Mouse (Mus musculus): ENCODE results near the gene Plcd1. TPM values are rescaled to one million over a fixed set of nuclear protein-coding genes. Genes with fewer than 3 reads are reported as not detected.

Plcd1 gene
- 1 to 10 TPM; 1.2 to 3.5 TPM for polyA plus RNA-seq (2017; shearing (Covaris generic))

DNA sequence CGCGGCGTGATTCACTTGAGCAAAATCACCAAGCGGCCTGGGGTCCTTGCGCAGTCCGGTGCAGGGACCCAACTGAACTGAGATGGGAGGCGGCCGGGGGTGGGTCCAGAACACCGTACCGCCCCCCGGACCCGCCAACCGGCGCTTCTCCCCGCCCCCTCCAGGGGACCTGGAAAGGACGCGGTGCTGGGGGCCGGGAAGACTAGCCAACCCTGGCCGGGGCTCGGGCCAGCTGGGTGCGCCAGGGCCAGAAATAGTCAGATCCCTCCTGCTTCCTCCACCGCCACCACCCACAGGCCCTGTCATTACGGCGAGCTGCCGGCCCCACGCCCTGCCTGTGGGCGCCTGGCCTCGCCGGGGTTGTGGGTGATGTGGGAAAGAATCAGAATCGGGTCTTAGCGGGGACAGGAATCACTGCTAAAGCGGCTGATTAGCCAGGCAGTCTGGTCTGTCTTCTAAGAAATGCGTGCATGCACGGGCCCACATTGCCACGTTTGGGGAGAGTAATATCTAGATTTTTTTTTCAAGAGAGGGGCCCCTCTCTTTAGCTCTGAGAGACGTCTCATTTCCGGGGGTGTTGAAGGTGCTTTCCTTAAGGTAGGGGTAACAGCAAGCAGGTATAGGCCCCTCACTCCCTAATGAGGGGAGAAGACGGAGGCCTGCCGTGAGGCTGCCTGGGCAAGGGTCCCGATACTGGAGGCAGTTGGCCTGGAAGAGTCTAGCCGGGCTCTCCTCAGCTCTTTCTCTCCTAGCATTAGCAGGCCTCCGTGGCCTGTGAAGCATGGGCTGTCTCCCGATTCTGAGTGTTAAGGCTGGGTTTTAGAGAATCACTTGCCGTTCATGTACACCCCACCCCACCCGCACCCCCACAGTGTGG lies at the start of gene Plcd1:
Plcd1 (minus strand) TSS at position 84 of the 877 bp plus-strand sequence.
- ATAC-seq = peak; percentile 26

DNA sequence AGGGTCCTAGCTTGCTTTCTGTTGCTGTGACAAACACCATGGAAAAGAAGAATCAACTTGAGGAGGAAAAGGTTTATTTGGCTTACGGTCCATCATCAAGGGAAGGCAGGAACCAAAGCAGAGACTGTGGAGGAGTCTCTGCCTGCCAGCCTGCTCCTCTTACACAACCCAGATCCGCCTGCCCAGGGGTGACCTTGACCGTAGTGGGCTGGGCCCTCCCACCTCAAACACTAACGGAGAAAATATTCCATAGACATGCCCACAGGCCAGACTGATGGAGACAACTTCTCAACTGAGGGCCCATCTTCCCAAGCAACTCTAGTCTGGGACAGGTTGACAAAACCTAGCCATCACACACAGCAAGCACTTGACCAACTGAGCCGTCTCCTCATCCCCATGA lies 48.8 kb upstream of the Plcd1 start:
- no peak for ATAC-seq

DNA sequence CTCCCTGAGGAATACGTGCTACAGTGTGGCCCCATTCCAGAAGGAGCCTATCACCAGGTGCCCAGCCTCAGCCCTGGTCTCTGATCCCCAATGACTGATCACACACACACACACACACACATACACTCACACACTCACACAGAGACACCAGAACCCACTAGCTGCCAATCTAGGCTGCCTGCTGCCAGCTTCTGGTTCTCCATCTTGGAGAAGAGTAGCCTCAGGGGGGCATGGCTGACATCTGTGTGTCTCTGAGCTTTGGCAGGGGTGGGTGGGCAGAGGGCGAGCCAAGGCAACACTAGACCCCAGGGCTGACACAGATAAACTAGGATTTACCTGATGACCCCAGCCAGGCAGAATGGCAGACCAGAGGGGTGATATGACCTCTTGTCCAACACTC lies 45.5 kb upstream of the Plcd1 start:
- ATAC-seq = no peak

DNA sequence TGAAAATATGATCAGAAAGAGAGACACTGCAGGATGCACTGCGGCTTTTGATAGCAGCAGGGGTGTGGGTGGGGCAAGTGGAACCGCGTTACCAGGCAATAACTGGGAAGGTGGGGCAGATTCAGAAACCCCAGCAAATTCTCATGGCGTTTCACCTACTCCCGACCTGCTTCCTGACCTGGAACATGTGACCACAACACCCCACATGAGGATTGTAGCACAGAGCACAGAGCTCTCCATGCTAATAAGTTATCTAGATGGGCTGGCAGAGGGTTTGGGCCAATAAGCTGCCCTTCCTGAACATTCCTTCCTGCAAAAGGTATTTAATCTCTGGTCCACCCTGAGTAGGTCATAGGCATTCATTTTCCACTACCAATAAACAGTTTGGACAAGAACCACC lies 37.4 kb upstream of the Plcd1 start:
- ATAC-seq = no peak

DNA sequence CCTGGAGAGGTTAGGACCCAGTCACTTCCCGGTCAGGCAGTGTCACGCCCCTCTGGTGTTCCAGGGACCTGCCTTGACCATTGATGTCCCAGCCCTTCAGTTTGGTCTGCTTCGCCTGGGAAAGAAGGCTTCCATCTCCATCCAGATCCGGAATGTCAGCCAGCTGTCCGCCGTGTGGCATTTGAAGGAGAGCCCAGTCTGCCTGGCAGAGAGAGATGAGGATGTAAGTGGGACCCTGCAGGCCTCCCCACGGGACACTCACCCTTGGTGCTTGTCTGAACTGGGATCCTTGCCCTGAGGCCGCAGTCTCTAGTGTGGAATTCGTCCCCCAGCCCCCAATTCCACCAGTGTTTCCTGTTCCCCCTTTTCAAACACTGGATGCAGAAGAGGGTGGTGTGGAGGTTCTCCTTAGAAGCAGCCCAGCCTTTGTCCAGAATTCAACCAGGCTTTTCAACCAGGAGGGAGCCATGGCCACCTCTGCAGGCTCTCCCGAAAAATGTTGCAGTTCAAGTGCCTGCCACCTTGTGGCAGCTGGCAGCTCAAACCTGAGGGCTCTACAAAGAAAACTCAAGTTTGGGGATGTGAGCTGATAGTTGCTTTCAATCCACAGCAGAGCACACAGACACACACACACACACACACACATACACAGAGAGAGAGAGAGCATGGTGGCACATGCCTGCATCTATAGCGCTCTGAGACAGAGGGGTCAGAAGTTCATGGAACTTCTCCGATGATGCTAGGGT lies 35.3 kb upstream of the Plcd1 start:
- no peak for ATAC-seq

DNA sequence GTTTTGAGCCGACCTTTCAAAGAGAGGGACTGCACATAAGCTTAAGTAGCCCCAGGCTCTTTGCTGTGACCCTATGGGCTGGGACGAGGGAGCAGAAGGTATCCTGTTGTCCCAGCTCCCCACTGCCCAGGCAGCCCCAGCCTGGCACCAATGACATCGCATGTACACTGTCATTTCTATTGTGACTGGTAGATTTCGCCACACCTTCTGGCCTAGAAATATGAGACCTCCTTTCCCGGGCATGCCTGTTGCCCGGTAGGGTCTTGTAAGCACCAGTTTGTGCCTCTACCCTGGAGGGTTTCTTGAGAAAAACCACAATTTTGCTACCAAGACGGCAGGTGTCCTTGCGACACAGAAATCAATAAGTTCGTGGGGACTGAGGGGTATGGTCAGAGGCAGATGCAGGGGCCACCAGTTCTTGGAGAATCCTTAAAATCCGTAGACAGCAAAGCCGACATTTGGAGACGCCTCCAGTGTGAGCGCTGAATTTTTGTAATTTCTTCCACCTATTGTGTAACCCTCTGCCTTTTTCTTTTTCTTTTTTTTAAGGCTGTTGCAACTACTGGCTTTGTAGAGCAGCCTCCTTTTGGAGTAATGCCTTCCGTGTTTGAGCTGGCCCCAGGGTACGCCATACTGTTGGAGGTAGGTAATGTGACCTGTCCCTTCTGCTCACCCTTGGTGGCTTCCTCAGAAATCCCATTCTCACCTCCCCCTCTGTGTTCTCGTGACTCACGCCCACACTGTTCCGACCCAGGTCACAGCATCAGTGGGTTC lies 29.5 kb upstream of the Plcd1 start:
- ATAC-seq = no peak

DNA sequence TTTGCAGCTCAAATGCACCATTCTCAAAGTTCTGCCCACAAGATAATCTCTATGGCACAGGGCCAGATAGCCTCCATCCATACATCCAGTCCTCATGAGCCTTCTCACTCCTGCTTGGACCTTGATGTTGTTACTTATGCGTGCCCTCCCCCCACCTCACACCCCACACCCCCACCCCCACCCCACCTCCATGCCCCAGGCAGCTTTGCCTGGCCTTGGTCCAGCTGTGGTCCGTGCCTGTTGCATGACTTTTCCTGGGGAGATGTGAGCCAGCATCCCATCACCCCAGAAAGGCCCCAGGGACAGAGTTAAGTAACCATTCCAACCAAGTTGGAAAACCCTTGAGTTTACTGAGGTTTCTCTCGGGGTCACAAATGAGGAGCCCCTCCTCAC lies 26.9 kb upstream of the Plcd1 start:
- no peak for ATAC-seq

DNA sequence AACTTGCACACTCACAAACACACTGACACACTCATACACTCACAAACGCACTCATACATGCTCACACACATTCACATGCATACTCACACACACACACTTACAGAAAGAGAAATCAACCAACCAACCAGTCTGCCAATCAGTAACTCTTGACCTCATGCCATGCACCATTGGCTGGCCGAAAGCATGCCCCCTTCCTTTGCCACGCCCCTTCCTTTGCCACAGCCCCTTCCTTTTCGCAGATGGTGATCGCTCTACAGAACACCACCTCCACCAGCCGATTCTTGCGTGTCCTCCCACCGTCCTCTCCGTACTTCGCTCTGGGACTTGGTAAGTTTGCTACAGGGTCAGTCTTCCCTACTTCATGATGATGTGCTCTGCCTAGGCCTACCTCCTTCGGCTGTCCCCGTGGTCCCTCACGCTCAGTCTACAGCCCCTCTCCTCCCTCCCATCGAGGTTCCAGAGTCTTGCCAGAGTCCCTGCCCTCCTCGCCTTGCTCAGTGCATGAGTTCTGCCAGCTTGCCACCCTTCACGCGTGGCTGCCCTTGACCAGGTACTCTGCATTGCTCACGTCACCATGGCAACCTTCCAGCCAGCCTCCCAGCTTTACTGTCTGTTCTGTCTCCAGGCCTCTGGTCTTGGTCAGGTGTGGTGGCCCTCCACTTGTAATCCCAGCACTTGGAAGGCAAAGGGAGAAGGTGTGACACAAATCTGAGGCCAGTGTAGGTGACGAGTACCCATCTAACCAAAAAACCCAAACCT lies 26.3 kb upstream of the Plcd1 start:
- ATAC-seq = no peak

DNA sequence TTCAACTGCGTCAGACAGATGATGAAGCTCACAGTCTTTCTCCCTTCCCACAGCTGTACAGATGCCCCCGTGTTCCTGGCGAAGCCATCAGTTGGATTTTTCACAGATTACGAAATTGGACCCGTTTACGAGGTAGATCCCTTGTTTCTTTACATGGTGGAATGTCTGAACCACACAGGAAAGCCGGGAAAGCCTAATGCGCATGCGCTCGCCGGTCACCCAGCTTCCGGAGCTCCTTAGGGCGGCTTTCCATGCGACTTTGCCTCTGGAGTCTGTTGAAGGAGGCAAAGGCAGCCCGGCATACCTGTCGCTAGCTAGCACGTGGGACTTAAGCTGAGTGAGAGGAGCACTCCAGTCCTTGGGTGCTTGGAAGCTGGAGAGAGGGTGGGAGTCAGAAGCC lies 21.6 kb upstream of the Plcd1 start:
- no peak for ATAC-seq

DNA sequence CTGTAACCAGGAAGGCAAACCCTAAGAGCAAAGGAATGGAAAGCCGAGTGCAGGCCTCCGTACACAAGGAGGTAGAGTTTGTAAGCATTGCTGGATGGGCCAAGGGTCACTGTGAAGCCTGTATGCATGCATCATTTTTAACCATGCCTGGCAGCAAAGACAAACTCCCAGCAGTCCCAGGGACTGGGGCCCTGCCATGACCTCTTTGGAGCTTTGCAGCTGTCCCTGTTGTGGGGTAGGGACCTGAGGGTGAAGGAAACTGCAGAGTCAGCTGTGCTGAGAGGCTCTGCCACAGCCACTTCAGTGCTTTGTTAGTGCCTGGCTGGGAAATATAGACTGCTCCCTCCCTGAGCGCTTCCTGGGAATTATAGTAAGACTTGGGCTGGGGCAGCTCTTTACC lies 17.3 kb upstream of the Plcd1 start:
- no peak for ATAC-seq

DNA sequence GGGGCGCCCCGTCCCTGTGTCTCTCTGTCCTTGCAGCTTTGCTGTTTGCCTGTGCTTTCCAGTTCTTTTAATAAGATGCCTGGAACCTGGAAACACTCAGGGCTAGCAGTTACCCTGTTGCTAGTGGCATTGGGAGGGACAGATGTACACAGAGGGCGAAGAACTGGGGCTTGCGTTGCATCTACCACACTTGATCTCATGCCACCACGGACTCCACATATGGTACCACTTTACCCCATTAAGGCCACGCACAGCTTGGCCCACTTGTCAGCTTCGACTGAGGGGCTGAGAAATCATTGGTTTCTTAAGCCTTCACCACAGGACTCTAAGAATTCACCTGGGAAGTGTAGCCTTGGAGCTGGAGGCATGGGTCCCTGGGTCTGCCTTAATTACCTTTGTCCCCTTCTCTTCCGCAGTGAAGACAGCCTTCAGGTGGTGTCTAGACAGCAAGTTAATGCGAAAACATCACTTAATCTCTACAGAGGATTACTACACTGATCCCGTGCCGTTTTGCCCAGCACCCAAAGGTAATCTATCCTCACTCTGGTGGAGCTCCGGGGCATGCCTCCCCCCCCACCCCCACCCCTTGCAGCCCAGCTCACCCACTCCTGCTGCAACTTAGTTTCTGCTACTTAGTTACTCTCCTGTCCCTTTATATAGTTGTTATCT lies 16.5 kb upstream of the Plcd1 start:
- no peak for ATAC-seq

DNA sequence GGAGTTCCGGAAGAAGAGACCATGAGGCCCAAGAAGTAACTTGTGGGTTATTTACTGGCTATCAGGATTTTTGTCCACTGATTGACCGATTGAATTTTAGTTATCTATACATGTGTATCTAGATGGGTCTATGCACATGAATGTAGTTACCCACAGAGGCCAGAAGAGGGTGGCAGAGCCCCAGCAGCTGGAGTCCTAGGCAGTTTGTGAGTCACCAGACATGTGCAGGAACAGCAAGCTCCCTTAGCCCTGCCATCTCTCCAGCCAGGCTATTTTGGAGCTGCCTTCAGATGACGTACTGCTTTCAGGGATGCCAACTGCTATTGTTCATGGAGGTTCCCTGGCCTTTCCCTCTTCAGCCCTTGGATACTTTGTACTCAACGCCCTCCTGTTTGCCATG lies 14.3 kb upstream of the Plcd1 start:
- no peak for ATAC-seq

DNA sequence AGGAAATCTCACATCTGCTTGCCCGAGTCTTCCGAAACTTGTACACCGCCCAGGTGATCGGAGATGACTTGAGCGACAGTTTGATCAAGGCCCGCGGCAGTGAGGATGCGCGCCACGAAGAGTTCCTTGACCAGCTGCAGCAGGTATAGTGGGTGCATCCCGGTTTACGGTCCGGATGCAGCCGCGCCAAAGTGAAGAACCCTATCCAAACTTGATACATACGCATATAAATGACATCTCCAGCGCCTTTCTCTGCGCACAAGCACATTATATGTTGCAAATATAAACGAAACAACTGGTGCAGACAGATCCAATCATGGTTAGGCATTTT lies 9.4 kb upstream of the Plcd1 start:
- ATAC-seq = no peak

DNA sequence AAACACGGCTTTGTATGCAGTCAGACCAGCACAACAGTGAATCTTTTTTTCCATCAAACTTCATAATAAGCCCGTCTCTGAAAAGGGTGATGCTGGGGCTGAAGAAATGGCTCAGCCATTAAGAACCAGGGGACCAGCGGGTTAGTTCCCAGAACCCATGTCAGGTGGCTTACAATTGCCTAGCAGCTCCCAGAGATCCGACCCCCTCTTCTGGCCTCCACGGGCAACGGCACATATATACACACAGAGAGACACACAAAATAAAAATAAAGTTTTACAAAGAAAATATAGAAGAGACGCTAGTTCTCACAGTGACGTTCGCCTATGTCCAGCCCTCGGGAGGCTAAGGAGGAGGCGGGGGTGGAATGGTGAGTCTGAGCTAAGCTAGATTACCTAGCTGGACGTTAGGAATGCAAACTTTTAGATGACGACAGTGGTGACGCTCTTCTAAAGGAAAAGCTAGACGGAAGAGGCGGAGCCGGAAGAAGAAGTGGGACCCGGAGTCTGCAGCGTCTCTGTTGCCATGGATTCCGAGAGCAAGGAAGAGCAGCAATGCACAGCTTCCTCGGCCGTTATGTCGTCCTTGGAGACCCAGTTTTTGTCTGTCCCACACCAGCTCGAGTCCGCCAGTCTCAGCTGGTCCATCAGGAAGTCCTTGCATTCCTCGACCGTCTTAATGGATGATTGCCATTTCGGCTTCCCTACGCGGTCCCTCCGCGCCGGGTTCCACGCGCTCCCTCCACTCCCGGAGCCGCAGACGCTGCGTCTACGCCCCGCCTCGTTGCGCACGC lies 8.9 kb upstream of the Plcd1 start, which contains the start of gene Dlec1:
Dlec1 (plus strand) TSS at position 487 of the 791 bp plus-strand sequence.
- peak; percentile 90 for ATAC-seq

DNA sequence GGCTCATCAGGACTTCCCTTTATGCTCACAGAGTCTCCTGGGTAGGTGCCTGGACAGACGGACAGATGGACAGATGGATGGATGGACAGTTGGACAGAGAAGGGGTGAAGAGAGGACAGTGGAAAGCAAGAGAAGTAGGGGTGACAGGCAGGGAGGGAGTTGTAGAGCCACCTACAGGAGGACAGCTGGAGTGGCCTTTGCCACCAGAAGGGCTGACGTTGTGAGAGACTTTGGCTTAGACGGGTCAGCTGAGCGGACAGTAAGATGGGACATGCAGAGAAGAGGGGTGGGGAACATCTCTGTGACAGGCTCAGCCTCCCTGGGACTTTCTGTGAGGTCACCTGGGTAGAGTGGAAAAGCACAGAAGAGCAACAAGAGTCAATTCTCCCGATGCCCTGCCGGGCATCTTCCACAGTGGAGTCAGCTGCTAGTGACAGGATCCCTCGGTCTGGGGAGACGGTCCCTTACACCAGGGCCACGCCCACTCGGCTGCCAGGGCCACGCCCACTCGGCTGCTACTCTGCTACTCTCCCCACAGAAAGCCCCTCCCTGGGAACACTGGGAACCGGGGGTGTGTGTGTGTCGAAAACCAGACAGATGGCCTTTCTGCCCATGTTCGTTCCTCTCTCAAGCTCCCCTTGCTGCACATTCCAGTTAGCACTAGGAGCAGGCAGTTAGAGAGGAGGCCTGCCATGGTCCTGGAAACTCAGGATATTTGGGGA lies 7.0 kb upstream of the Plcd1 start:
- no peak for ATAC-seq

DNA sequence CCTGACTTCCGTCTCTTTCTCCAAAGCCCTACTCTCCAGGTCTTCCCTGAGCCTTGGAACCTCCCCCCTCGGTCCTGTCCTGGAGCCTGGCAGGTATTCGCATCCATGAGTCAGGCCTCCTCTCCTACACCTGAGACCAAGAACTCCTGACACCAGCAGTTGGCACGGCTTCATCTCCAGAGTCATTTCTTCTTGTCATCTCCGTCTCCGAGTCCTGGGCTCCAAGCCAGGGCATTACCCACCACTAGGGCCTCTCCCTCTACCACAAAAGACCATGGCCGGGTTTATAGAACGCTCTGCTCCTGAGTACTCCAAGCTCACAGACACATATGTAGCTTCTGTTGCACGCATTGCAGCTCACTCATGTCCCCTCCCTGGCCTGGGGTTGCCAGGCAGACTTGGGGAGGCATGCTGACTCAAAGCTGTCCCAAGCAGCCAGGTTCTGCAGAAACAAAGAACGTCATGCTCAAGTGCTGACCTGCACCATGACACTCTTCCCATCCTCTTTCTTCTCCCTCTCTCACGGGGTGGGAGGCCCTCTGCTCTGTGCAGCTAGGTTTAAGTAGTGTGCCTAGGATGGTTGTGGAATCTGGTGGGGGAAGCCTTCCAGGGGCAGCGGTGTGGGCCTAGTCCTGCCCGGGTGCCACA lies 1.3 kb upstream of the Plcd1 start:
- no peak for ATAC-seq

DNA sequence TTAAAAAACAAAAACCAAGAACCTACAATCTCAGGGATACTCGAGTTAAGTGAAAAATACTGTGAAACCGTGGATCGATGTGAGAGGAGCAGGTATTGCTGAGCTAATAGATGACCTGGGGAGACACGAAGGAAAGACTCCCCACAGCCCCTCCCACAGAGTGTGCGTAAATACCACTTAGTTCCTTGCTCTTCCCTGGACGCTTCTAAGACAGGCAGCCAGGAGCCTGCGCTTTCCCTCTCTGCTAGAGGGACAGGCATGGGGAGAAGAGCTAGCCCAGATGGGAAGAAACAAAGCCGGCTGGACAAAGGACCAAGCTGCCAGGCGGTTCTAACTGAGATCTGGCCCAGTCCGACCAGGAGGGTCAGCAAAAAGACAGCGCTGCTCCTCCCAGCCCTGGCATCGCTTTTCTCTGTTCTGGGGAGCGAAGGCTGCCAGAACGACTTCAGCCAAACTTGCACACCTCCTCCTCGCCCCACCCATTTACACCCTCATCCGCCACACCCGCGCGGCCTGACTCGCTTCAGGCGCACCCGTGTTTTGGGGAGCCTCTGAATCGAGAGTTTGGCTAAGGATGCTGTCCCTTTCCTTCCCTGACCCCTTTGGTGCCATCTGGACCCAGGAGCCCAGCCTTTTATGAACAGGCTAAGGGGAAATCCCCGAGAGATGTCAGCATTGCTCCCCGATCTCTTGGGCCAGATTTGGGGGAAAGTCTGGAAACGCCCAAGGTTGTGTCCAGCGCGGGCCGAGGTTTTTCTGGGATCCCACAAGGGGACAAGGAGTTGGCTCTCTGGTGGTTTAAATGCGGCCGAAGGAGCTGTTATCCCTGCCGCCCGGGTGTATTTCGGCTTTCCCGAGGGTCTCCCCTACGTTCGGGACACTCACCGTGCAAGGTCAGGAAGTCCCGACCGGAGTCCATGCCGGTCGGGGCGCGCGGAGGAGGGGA lies 556 bp downstream of the Plcd1 start:
- peak; percentile 29 for ATAC-seq

DNA sequence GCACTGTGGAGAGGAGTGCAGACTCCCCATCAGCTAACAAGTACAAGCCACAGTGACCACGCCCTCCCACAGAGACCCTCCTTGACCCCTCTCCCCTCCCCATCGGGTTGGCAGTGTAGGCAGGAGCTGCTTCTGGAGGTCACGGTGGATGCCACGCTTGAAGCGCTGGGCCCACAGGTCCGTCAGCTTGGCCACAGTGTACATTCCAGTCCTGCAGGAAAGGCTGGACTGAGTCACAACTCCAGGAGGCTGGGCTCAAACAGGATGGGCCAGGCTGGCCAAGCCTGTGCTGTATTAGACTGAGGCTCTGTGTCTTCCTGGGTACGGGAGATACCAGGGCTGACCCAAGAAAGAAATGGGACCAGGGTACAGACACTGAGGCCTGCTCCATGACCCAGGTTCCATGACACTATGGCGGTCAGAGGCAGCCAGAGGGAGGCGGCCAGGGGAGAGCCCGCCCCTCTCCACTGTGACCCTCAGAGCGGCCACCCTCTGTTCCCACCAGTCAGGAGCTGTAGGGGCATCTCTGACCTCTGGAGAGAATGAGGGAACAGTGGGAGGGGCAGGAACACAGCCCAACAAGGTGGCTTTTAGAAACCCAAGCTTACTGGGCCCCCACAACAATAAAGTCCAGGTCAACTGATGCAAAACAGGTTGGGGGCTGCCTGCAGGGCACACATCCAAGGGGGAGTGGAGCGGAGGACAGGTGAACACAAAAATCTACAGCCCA lies 1.6 kb downstream of the Plcd1 start:
- no peak for ATAC-seq

Data from CD4-positive, CD25-positive, alpha-beta regulatory T cell, adult 4 months (primary cell).